Mouse (Mus musculus) frontal cortex, postnatal 36 days (tissue): ENCODE measurements around the gene Rac1.
"Not testable (repeated sequence)": the region's sequence is repeated elsewhere in the genome, so short reads cannot be mapped to it uniquely, and the experiment has no call there.

Experiments
- DNase-seq, 2 experiments: peaks; one replicate each; pipeline ENCODE4 v3.0.0; 2022; ENCODE audit warnings: low spot score in 2 of 2

Rac1 gene

GRCm38 (mm10) chr5:143527486-143528307 lies at the start of gene Rac1:
Gene Rac1 (minus strand): TSS chr5:143528036.
- DNase-seq, result peak; percentile 95

GRCm38 (mm10) chr5:143574261-143575178 lies 46.7 kb upstream of the Rac1 start:
- no peak for DNase-seq

- no peak for DNase-seq
These were observed 45.2 kb upstream of the Rac1 start for GRCm38 (mm10) chr5:143573067-143573466.

GRCm38 (mm10) chr5:143572195-143572594 lies 44.4 kb upstream of the Rac1 start:
- no peak for DNase-seq

GRCm38 (mm10) chr5:143567860-143568259 lies 40.0 kb upstream of the Rac1 start:
- peak; percentile 84 to 90 for DNase-seq

- no peak for DNase-seq
These were observed 39.4 kb upstream of the Rac1 start for GRCm38 (mm10) chr5:143567258-143567670.

GRCm38 (mm10) chr5:143566804-143567203 lies 39.0 kb upstream of the Rac1 start:
- DNase-seq, result not testable (repeated sequence)

- peak; percentile 53 to 62 for DNase-seq
These were observed 33.8 kb upstream of the Rac1 start for GRCm38 (mm10) chr5:143561544-143562185.

GRCm38 (mm10) chr5:143561009-143561408 lies 33.2 kb upstream of the Rac1 start:
- no peak for DNase-seq

GRCm38 (mm10) chr5:143558731-143559130 lies 30.9 kb upstream of the Rac1 start:
- DNase-seq, result no peak

- DNase-seq, result no peak
These were observed 27.4 kb upstream of the Rac1 start for GRCm38 (mm10) chr5:143555233-143555632.

GRCm38 (mm10) chr5:143552911-143553310 lies 25.1 kb upstream of the Rac1 start:
- DNase-seq, result peak; percentile 47 to 66

GRCm38 (mm10) chr5:143548922-143549321 lies 21.1 kb upstream of the Rac1 start:
- peak in 1 of 2 experiments; percentile 11 for DNase-seq

- DNase-seq, result peak; percentile 90 to 96
These were observed 20.6 kb upstream of the Rac1 start for GRCm38 (mm10) chr5:143548401-143548846.

- DNase-seq, result no peak
These were observed 20.0 kb upstream of the Rac1 start for GRCm38 (mm10) chr5:143547866-143548265.

- DNase-seq, result peak; percentile 73 to 84
These were observed 19.5 kb upstream of the Rac1 start for GRCm38 (mm10) chr5:143547384-143547783.

GRCm38 (mm10) chr5:143539111-143539510 lies 11.3 kb upstream of the Rac1 start:
- DNase-seq, result no peak

GRCm38 (mm10) chr5:143537022-143537421 lies 9.2 kb upstream of the Rac1 start:
- DNase-seq, result no peak

- DNase-seq, result no peak
These were observed 7.1 kb upstream of the Rac1 start for GRCm38 (mm10) chr5:143534922-143535321.

- DNase-seq, result no peak
These were observed 2.9 kb upstream of the Rac1 start for GRCm38 (mm10) chr5:143530715-143531114.

GRCm38 (mm10) chr5:143528308-143528683 lies 460 bp upstream of the Rac1 start:
- no peak for DNase-seq
